28 mouse cellular contexts compared by ENCODE assay signal in genomic region chr6:119657418-119658178, GRCm38 (mm10).
"Had no signal": no experiment of that assay in that cellular context is flagged by ENCODE, and none has a peak within 500 bp of the region (broad histone marks: within the 10 kb centered on the region; RNA-seq: fewer than 3 reads in every experiment).

No protein-coding gene starts in this region.

- H3K9ac ChIP-seq: embryonic facial prominence, embryonic 12.5 days; embryonic facial prominence, embryonic 13.5 days; embryonic facial prominence, embryonic 15.5 days; forebrain, embryonic 12.5 days; forebrain, embryonic 13.5 days; forebrain, embryonic 15.5 days; forebrain, postnatal 0 days had no signal

- H3K4me2 ChIP-seq: embryonic facial prominence, embryonic 12.5 days; embryonic facial prominence, embryonic 13.5 days; embryonic facial prominence, embryonic 15.5 days; forebrain, embryonic 12.5 days; forebrain, embryonic 13.5 days; forebrain, embryonic 15.5 days had no signal

- H3K4me3 ChIP-seq: embryonic facial prominence, embryonic 10.5 days; embryonic facial prominence, embryonic 12.5 days; embryonic facial prominence, embryonic 13.5 days; embryonic facial prominence, embryonic 15.5 days; erythroblast, embryonic 14.5 days; forebrain, embryonic 10.5 days; forebrain, embryonic 12.5 days; forebrain, embryonic 13.5 days; forebrain, embryonic 15.5 days; heart, adult 2 months; heart, embryonic 10.5 days had no signal

- H3K36me3 ChIP-seq: embryonic facial prominence, embryonic 10.5 days; embryonic facial prominence, embryonic 12.5 days; embryonic facial prominence, embryonic 13.5 days; embryonic facial prominence, embryonic 15.5 days; forebrain, embryonic 10.5 days; forebrain, embryonic 12.5 days; forebrain, embryonic 15.5 days; heart, embryonic 10.5 days had no signal

- H3K4me1 ChIP-seq: embryonic facial prominence, embryonic 13.5 days; embryonic facial prominence, embryonic 15.5 days; forebrain, embryonic 12.5 days had no signal

- ATAC-seq: forebrain, embryonic 13.5 days; forebrain, embryonic 14.5 days; forebrain, embryonic 15.5 days; forebrain, embryonic 16.5 days; forebrain, postnatal 0 days had no signal

- DNase-seq: cerebellum, adult 18-20 months; cerebellum, adult 2 months; cerebellum, adult 8-10 months; cerebellum, adult 9-10 months; cerebellum, postnatal 10 days; cerebellum, postnatal 14 days; cerebellum, postnatal 25 days; cerebellum, postnatal 36 days; embryo, embryonic 11 days; forebrain, postnatal 0 days; gastrocnemius, postnatal 10 days; gastrocnemius, postnatal 25 days; gastrocnemius, postnatal 36 days; heart, adult 11 months; heart, adult 18-20 months; heart, adult 2 months had no signal

- H3K27ac ChIP-seq: embryonic facial prominence, embryonic 10.5 days; embryonic facial prominence, embryonic 12.5 days; embryonic facial prominence, embryonic 13.5 days; embryonic facial prominence, embryonic 15.5 days; forebrain, embryonic 10.5 days; forebrain, embryonic 12.5 days; forebrain, embryonic 13.5 days; forebrain, embryonic 15.5 days; heart, adult 2 months; heart, embryonic 10.5 days had no signal

- H3K9me3 ChIP-seq: embryonic facial prominence, embryonic 10.5 days; embryonic facial prominence, embryonic 12.5 days; embryonic facial prominence, embryonic 13.5 days; embryonic facial prominence, embryonic 15.5 days; forebrain, embryonic 10.5 days; forebrain, embryonic 12.5 days; forebrain, embryonic 13.5 days; forebrain, embryonic 15.5 days; heart, embryonic 10.5 days had no signal

- H3K27me3 ChIP-seq: embryonic facial prominence, embryonic 12.5 days; embryonic facial prominence, embryonic 13.5 days; embryonic facial prominence, embryonic 15.5 days; forebrain, embryonic 12.5 days; forebrain, embryonic 13.5 days; forebrain, embryonic 15.5 days had no signal
